Mouse (Mus musculus) neural tube, embryonic 13.5 days (tissue): ENCODE results near the gene 1700018B08Rik. TPM values are rescaled to one million over a fixed set of nuclear protein-coding genes. Genes with fewer than 3 reads are reported as not detected.

Experiments used
- ATAC-seq: fragments of 200-750 bp; cut with Nextera tagmentation; 2 replicates; pipeline ENCODE4 v1.8.0; 2017; ENCODE audit warnings: low read depth, mild to moderate bottlenecking, moderate TSS enrichment, moderate library complexity
- H3K27ac ChIP-seq: fragments of 300-500 bp; sonication (generic); replicated peaks from 2 replicates; pipeline ENCODE4 v1.5.1; 2015; ENCODE audit warnings: moderate library complexity, mild to moderate bottlenecking, inconsistent platforms
- H3K27me3 ChIP-seq: fragments of 300-500 bp; sonication (generic); 2 replicates; pipeline ENCODE4 v1.6.1; 2015; ENCODE audit warnings: mild to moderate bottlenecking, inconsistent platforms
- H3K36me3 ChIP-seq: fragments of 300-500 bp; sonication (generic); 2 replicates; pipeline ENCODE4 v1.6.1; 2015; ENCODE audit warnings: mild to moderate bottlenecking, inconsistent platforms
- H3K4me1 ChIP-seq: fragments of 300-500 bp; sonication (generic); replicated peaks from 2 replicates; pipeline ENCODE4 v1.6.1; 2015; ENCODE audit warnings: inconsistent platforms
- H3K4me2 ChIP-seq: fragments of 300-500 bp; sonication (generic); 2 replicates; pipeline ENCODE4 v1.6.1; 2015; ENCODE audit warnings: inconsistent platforms, mild to moderate bottlenecking, moderate library complexity
- H3K4me3 ChIP-seq: fragments of 300-500 bp; sonication (generic); 2 replicates; pipeline ENCODE4 v1.5.1; 2015; ENCODE audit warnings: mild to moderate bottlenecking, inconsistent platforms
- H3K9ac ChIP-seq: fragments of 300-500 bp; sonication (generic); 2 replicates; pipeline ENCODE4 v1.6.1; 2015; ENCODE audit warnings: moderate library complexity, mild to moderate bottlenecking, inconsistent platforms
- H3K9me3 ChIP-seq: fragments of 300-500 bp; sonication (generic); 2 replicates; pipeline ENCODE4 v1.6.1; 2016; ENCODE audit warnings: inconsistent platforms
- WGBS: fragments of 180-500 bp; shearing (Covaris S2); methylation state at CpG from one replicate; pipeline ENCODE4 v1.1.7; 2015; 5-methylcytosine and 5-hydroxymethylcytosine counted together
- polyA plus RNA-seq: library from polyadenylated mRNA; unstranded; fragments of >200 nt; fragmentation: Nextera tagmentation; extraction: Ambion mirVana; gene quantifications from 2 replicates; pipeline ENCODE4 v1.2.1, GENCODE M21; 2015

1700018B08Rik gene
- polyA plus RNA-seq, 1 experiment from 2014 or later = not detected

GRCm38 (mm10) chr8:121578676-121579451 is 34.7 kb upstream of the 1700018B08Rik start, which contains the start of gene Fbxo31:
Fbxo31 (minus strand) TSS chr8:121578806.
- peak within 1 kb of the TSS; percentile 92 for H3K4me3 ChIP-seq
- no peaks in the 10 kb centered on the region for H3K9me3 ChIP-seq
- peak within 1 kb of the TSS; percentile 93 for H3K9ac ChIP-seq
- peak within 1 kb of the TSS; percentile 88 for H3K4me2 ChIP-seq
- 2% methylated on average over 28 of the region's 63 CpGs for WGBS
- H3K27ac ChIP-seq = peak within 1 kb of the TSS; percentile 77
- H3K27me3 ChIP-seq = peaks cover 3% of the 10 kb centered on the region
- no peaks in the 10 kb centered on the region for H3K36me3 ChIP-seq
- peaks cover 37% of the 10 kb centered on the region for H3K4me1 ChIP-seq
- peak; percentile 95 for ATAC-seq

- Histone ChIP-seq H3K4me3 (peak overlapping the region; percentile 92), H3K4me2 (peak overlapping the region; percentile 88), H3K9ac (peak overlapping the region; percentile 93), H3K36me3 (no peaks in the 10 kb centered on the region), H3K27me3 (no peaks in the 10 kb centered on the region; the same call in 1 of the 2 replicates), H3K4me1 (peaks cover 42% of the 10 kb centered on the region), H3K9me3 (no peaks in the 10 kb centered on the region), H3K27ac (peak overlapping the region; percentile 77)
- peak; percentile 64 for ATAC-seq
- 2% methylated on average over 31 of the region's 44 CpGs for WGBS
Measured at GRCm38 (mm10) chr8:121577751-121578675, 33.9 kb upstream of the 1700018B08Rik start.

- Histone ChIP-seq H3K4me3 (no peak overlapping the region), H3K27me3 (no peaks in the 10 kb centered on the region), H3K9ac (0 out of 2 replicates have a peak overlapping the region, but pooled peaks have one; percentile 38), H3K9me3 (no peaks in the 10 kb centered on the region), H3K36me3 (no peaks in the 10 kb centered on the region), H3K4me1 (peaks cover 48% of the 10 kb centered on the region), H3K27ac (no peak overlapping the region), H3K4me2 (no peak overlapping the region)
- ATAC-seq = no peak
- 76% methylated on average over 3 of the region's 3 CpGs for WGBS
Measured at GRCm38 (mm10) chr8:121575661-121576060, 31.5 kb upstream of the 1700018B08Rik start.

- no peak for ATAC-seq
- Histone ChIP-seq H3K27me3 (no peaks in the 10 kb centered on the region), H3K4me1 (peaks cover 56% of the 10 kb centered on the region), H3K27ac (no peak overlapping the region), H3K4me3 (no peak overlapping the region), H3K36me3 (no peaks in the 10 kb centered on the region), H3K4me2 (no peak overlapping the region), H3K9ac (no peak overlapping the region; the same call in 1 of the 2 replicates), H3K9me3 (no peaks in the 10 kb centered on the region)
- WGBS = 41% methylated on average over 3 of the region's 3 CpGs
Measured at GRCm38 (mm10) chr8:121573275-121573674, 29.2 kb upstream of the 1700018B08Rik start.

GRCm38 (mm10) chr8:121572121-121572520 is 28.0 kb upstream of the 1700018B08Rik start:
- Histone ChIP-seq H3K4me3 (no peak overlapping the region), H3K27ac (no peak overlapping the region), H3K4me1 (peaks cover 53% of the 10 kb centered on the region), H3K4me2 (no peak overlapping the region), H3K9me3 (no peaks in the 10 kb centered on the region), H3K9ac (no peak overlapping the region), H3K27me3 (no peaks in the 10 kb centered on the region), H3K36me3 (no peaks in the 10 kb centered on the region)
- WGBS = 78% methylated on average over 7 of the region's 7 CpGs
- ATAC-seq = no peak

GRCm38 (mm10) chr8:121570801-121571200 is 26.7 kb upstream of the 1700018B08Rik start:
- Histone ChIP-seq H3K9ac (no peak overlapping the region), H3K27me3 (no peaks in the 10 kb centered on the region), H3K9me3 (no peaks in the 10 kb centered on the region), H3K4me2 (no peak overlapping the region), H3K4me1 (peaks cover 46% of the 10 kb centered on the region), H3K4me3 (no peak overlapping the region), H3K27ac (no peak overlapping the region), H3K36me3 (no peaks in the 10 kb centered on the region)
- no peak for ATAC-seq
- WGBS = 81% methylated on average over 17 of the region's 17 CpGs

GRCm38 (mm10) chr8:121570335-121570734 is 26.2 kb upstream of the 1700018B08Rik start:
- H3K4me1 ChIP-seq = peaks cover 46% of the 10 kb centered on the region
- 84% methylated on average over 21 of the region's 21 CpGs for WGBS
- H3K9me3 ChIP-seq = no peaks in the 10 kb centered on the region
- no peak overlapping the region for H3K9ac ChIP-seq
- no peak for ATAC-seq
- H3K4me2 ChIP-seq = no peak overlapping the region
- no peak overlapping the region for H3K27ac ChIP-seq
- no peak overlapping the region for H3K4me3 ChIP-seq
- H3K27me3 ChIP-seq = no peaks in the 10 kb centered on the region
- H3K36me3 ChIP-seq = 0 out of 2 replicates have a peak, but pooled peaks cover 2% of the 10 kb centered on the region

- H3K36me3 ChIP-seq = 0 out of 2 replicates have a peak, but pooled peaks cover 9% of the 10 kb centered on the region
- no peak overlapping the region for H3K4me2 ChIP-seq
- H3K9me3 ChIP-seq = no peaks in the 10 kb centered on the region
- H3K27me3 ChIP-seq = no peaks in the 10 kb centered on the region
- no peak for ATAC-seq
- H3K9ac ChIP-seq = no peak overlapping the region
- no peak overlapping the region for H3K27ac ChIP-seq
- peaks cover 40% of the 10 kb centered on the region for H3K4me1 ChIP-seq
- no peak overlapping the region for H3K4me3 ChIP-seq
- WGBS = 63% methylated on average over 6 of the region's 6 CpGs
Measured at GRCm38 (mm10) chr8:121568321-121568720, 24.2 kb upstream of the 1700018B08Rik start.

- H3K4me1 ChIP-seq = peaks cover 31% of the 10 kb centered on the region
- H3K4me3 ChIP-seq = no peak overlapping the region
- H3K4me2 ChIP-seq = no peak overlapping the region
- ATAC-seq = no peak
- WGBS = 73% methylated on average over 6 of the region's 6 CpGs
- H3K9ac ChIP-seq = no peak overlapping the region
- H3K36me3 ChIP-seq = peaks cover 26% of the 10 kb centered on the region
- H3K9me3 ChIP-seq = no peaks in the 10 kb centered on the region
- H3K27me3 ChIP-seq = no peaks in the 10 kb centered on the region
- no peak overlapping the region for H3K27ac ChIP-seq
Measured at GRCm38 (mm10) chr8:121563701-121564100, 19.6 kb upstream of the 1700018B08Rik start.

- Histone ChIP-seq H3K36me3 (peaks cover 34% of the 10 kb centered on the region), H3K4me3 (no peak overlapping the region), H3K27ac (no peak overlapping the region), H3K27me3 (no peaks in the 10 kb centered on the region), H3K9me3 (no peaks in the 10 kb centered on the region), H3K4me2 (no peak overlapping the region), H3K9ac (no peak overlapping the region), H3K4me1 (peaks cover 23% of the 10 kb centered on the region)
- WGBS = 80% methylated on average over 9 of the region's 9 CpGs
- ATAC-seq = no peak
Measured at GRCm38 (mm10) chr8:121562941-121563351, 18.8 kb upstream of the 1700018B08Rik start.

GRCm38 (mm10) chr8:121561636-121562345 is 17.7 kb upstream of the 1700018B08Rik start:
- Histone ChIP-seq H3K9ac (no peak overlapping the region), H3K9me3 (no peaks in the 10 kb centered on the region), H3K4me3 (no peak overlapping the region), H3K27ac (no peak overlapping the region), H3K4me2 (no peak overlapping the region), H3K4me1 (peaks cover 21% of the 10 kb centered on the region), H3K27me3 (no peaks in the 10 kb centered on the region), H3K36me3 (peaks cover 38% of the 10 kb centered on the region)
- WGBS = 81% methylated on average over 16 of the region's 16 CpGs
- no peak for ATAC-seq
